Mouse (Mus musculus): ENCODE results near the gene Crkl. TPM values are rescaled to one million over a fixed set of nuclear protein-coding genes. Genes with fewer than 3 reads are reported as not detected.

Gene Crkl
- polyA plus RNA-seq, 1 experiment from 2014 or later: 29.1 TPM

DNA sequence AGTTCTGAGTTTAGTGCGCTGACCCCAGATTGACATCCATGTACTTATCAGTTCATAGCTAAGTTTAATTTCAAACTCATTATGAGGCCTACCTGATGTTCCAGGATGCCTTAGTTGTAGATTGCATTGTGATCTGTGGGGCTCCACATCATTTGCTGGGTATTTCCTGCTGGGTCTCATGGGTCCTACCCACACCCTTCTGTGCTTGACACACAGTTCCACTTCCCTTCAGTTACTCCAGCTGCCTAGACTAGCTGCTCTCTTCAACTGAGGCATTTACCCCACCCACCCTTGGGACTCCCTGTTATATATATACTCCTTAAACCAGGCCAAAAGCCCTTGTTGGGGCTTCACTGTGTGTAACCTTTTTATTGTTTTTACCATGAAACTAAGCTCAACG, 42.7 kb upstream of the Crkl start:
- Histone ChIP-seq H3K36me3 (ENCODE audit: control insufficient read depth, insufficient read depth, low read length) (no peaks in the 10 kb centered on the region), H3K4me2 (replicated peaks; ENCODE audit: low read depth) (no peak overlapping the region), H3K27me3 (ENCODE audit: control insufficient read depth, insufficient read depth, low read length) (no peaks in the 10 kb centered on the region), H3K27ac (replicated peaks) (no peak overlapping the region), H3K9me3 (ENCODE audit: control insufficient read depth, low read length) (no peaks in the 10 kb centered on the region), H3K9ac (ENCODE audit: low read length) (no peak overlapping the region), H3K4me1 (replicated peaks; ENCODE audit: control insufficient read depth, insufficient read depth) (no peaks in the 10 kb centered on the region; the same call in 1 of the 2 replicates), H3K4me3 (ENCODE audit: low read depth, low read length) (no peak overlapping the region)
- WGBS: 94% methylated on average over 2 of the region's 2 CpGs
- TF ChIP-seq CTCF (IDR thresholded peaks at IDR 0.05; ENCODE audit: low read depth) (no peak), EP300 (optimal IDR thresholded peaks at IDR 0.05) (no peak)
- DNase-seq (ENCODE audit: low spot score) (no peak), ATAC-seq (ENCODE audit: low FRiP score, low TSS enrichment) (no peak)

DNA sequence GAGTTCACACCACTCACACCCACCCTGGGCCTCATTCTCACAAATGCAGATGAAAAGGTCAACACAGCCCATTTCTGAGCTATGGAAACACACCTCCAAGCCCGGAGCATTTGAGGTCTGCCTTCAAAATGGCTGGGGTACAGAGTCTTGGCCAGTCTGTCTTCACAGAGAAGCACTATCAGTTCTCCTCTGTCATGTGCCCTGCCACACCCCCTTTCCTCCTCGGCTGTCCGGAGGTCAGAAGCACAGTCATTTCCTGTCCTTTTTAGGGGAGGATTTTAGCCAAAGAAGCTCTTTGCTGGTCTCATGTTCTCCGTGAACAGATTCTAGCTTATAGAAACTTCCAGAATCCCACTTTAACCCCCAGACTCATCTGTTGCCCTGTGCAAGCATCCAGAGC, 41.6 kb upstream of the Crkl start:
- Histone ChIP-seq H3K27me3 (ENCODE audit: control insufficient read depth, insufficient read depth, low read length) (no peaks in the 10 kb centered on the region), H3K4me3 (ENCODE audit: low read depth, low read length) (no peak overlapping the region), H3K27ac (replicated peaks) (peak overlapping the region; percentile 30), H3K36me3 (ENCODE audit: control insufficient read depth, insufficient read depth, low read length) (no peaks in the 10 kb centered on the region), H3K4me2 (replicated peaks; ENCODE audit: low read depth) (no peak overlapping the region), H3K4me1 (replicated peaks; ENCODE audit: control insufficient read depth, insufficient read depth) (no peaks in the 10 kb centered on the region; the same call in 1 of the 2 replicates), H3K9ac (ENCODE audit: low read length) (no peak overlapping the region), H3K9me3 (ENCODE audit: control insufficient read depth, low read length) (no peaks in the 10 kb centered on the region)
- 37% methylated on average over 4 of the region's 4 CpGs for WGBS
- ATAC-seq (ENCODE audit: low FRiP score, low TSS enrichment) (no peak), DNase-seq (ENCODE audit: low spot score) (peak; percentile 40)
- TF ChIP-seq CTCF (IDR thresholded peaks at IDR 0.05; ENCODE audit: low read depth) (no peak), EP300 (optimal IDR thresholded peaks at IDR 0.05) (no peak)

- Histone ChIP-seq H3K4me1 (replicated peaks; ENCODE audit: control insufficient read depth, insufficient read depth) (no peaks in the 10 kb centered on the region), H3K27ac (replicated peaks) (no peak overlapping the region), H3K4me3 (ENCODE audit: low read depth, low read length) (no peak overlapping the region), H3K9me3 (ENCODE audit: control insufficient read depth, low read length) (no peaks in the 10 kb centered on the region), H3K9ac (ENCODE audit: low read length) (no peak overlapping the region), H3K4me2 (replicated peaks; ENCODE audit: low read depth) (no peak overlapping the region), H3K27me3 (ENCODE audit: control insufficient read depth, insufficient read depth, low read length) (no peaks in the 10 kb centered on the region), H3K36me3 (ENCODE audit: control insufficient read depth, insufficient read depth, low read length) (peaks cover 10% of the 10 kb centered on the region; the same call in 1 of the 2 replicates)
- 66% methylated on average over 3 of the region's 3 CpGs for WGBS
- TF ChIP-seq EP300 (optimal IDR thresholded peaks at IDR 0.05) (no peak), CTCF (IDR thresholded peaks at IDR 0.05; ENCODE audit: low read depth) (no peak)
- ATAC-seq (ENCODE audit: low FRiP score, low TSS enrichment) (no peak), DNase-seq (ENCODE audit: low spot score) (no peak)
These were observed 28.8 kb upstream of the Crkl start for GRCm38 (mm10) chr16:17423021-17423420.

- TF ChIP-seq CTCF (IDR thresholded peaks at IDR 0.05; ENCODE audit: low read depth) (peak; percentile 73), EP300 (optimal IDR thresholded peaks at IDR 0.05) (no peak)
- H3K36me3 ChIP-seq (ENCODE audit: control insufficient read depth, insufficient read depth, low read length): peaks cover 5% of the 10 kb centered on the region
- DNase-seq (ENCODE audit: low spot score): no peak
- H3K4me2 ChIP-seq (replicated peaks; ENCODE audit: low read depth): no peak overlapping the region
- WGBS: 53% methylated on average over 2 of the region's 2 CpGs
- no peak overlapping the region for H3K27ac ChIP-seq (replicated peaks)
- no peak for ATAC-seq (ENCODE audit: low FRiP score, low TSS enrichment)
- H3K27me3 ChIP-seq (ENCODE audit: control insufficient read depth, insufficient read depth, low read length): no peaks in the 10 kb centered on the region
- H3K4me3 ChIP-seq (ENCODE audit: low read depth, low read length): no peak overlapping the region
- no peaks in the 10 kb centered on the region for H3K4me1 ChIP-seq (replicated peaks; ENCODE audit: control insufficient read depth, insufficient read depth)
- no peak overlapping the region for H3K9ac ChIP-seq (ENCODE audit: low read length)
- H3K9me3 ChIP-seq (ENCODE audit: control insufficient read depth, low read length): no peaks in the 10 kb centered on the region
These were observed 19.2 kb upstream of the Crkl start for GRCm38 (mm10) chr16:17432576-17432975.

DNA sequence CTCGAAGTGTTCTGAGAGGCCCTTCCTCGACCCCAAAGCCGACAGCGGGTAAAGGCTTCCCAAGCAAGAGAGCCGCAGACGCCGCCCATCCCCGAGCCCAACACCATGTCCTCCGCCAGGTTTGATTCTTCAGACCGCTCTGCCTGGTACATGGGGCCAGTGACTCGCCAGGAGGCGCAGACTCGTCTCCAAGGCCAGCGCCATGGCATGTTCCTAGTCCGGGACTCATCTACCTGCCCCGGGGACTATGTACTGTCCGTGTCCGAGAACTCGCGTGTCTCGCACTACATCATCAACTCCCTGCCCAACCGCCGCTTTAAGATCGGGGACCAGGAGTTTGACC, 557 bp downstream of the Crkl start:
- 0% methylated on average over 24 of the region's 24 CpGs for WGBS

DNA sequence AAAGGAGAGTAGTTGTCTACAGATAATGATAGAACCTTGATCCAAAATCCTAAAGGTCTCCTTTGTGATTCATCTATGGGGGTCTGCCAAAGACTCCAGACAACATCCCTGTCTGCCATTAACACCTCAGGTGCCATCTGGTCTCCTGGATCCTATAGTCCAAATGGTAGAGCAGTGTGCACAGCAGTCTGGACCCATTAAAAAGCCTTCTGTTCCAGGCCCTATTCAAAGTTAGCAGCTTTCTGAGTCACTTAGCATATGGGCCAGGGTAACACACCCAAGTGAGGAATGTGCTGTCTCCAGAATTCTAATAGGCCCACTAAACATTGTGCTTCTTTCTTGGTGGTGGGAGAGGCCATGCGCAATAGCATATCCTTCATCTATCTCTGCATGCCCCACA, 5.1 kb downstream of the Crkl start:
- H3K4me1 ChIP-seq (replicated peaks; ENCODE audit: control insufficient read depth, insufficient read depth): 0 out of 2 replicates have a peak, but pooled peaks cover 2% of the 10 kb centered on the region
- no peak overlapping the region for H3K4me2 ChIP-seq (replicated peaks; ENCODE audit: low read depth)
- H3K9me3 ChIP-seq (ENCODE audit: control insufficient read depth, low read length): no peaks in the 10 kb centered on the region
- no peak for DNase-seq (ENCODE audit: low spot score)
- H3K27ac ChIP-seq (replicated peaks): no peak overlapping the region
- H3K4me3 ChIP-seq (ENCODE audit: low read depth, low read length): no peak overlapping the region
- TF ChIP-seq CTCF (IDR thresholded peaks at IDR 0.05; ENCODE audit: low read depth) (no peak), EP300 (optimal IDR thresholded peaks at IDR 0.05) (no peak)
- 100% methylated on average over 1 of the region's 1 CpGs for WGBS
- no peak overlapping the region for H3K9ac ChIP-seq (ENCODE audit: low read length)
- H3K36me3 ChIP-seq (ENCODE audit: control insufficient read depth, insufficient read depth, low read length): no peaks in the 10 kb centered on the region
- H3K27me3 ChIP-seq (ENCODE audit: control insufficient read depth, insufficient read depth, low read length): no peaks in the 10 kb centered on the region
- no peak for ATAC-seq (ENCODE audit: low FRiP score, low TSS enrichment)

More for the DNA sequence above, 557 bp downstream of the Crkl start:
- peak overlapping the region; percentile 68 for H3K4me2 ChIP-seq (replicated peaks; ENCODE audit: low read depth)
- H3K27me3 ChIP-seq (ENCODE audit: control insufficient read depth, insufficient read depth, low read length): no peaks in the 10 kb centered on the region
- ATAC-seq (ENCODE audit: low FRiP score, low TSS enrichment) (no peak; the same call in none of the 2 replicates), DNase-seq (ENCODE audit: low spot score) (peak; percentile 58)
- no peaks in the 10 kb centered on the region for H3K36me3 ChIP-seq (ENCODE audit: control insufficient read depth, insufficient read depth, low read length)
- no peak for TF ChIP-seq EP300 (optimal IDR thresholded peaks at IDR 0.05)
- no peak; the same call in 1 of the 2 replicates for TF ChIP-seq CTCF (IDR thresholded peaks at IDR 0.05; ENCODE audit: low read depth)
- H3K9ac ChIP-seq (ENCODE audit: low read length): peak overlapping the region; percentile 90
- H3K4me3 ChIP-seq (ENCODE audit: low read depth, low read length): peak overlapping the region; percentile 97
- H3K9me3 ChIP-seq (ENCODE audit: control insufficient read depth, low read length): no peaks in the 10 kb centered on the region
- H3K4me1 ChIP-seq (replicated peaks; ENCODE audit: control insufficient read depth, insufficient read depth): 0 out of 2 replicates have a peak, but pooled peaks cover 2% of the 10 kb centered on the region
- peak overlapping the region; percentile 96 for H3K27ac ChIP-seq (replicated peaks)

Data from stomach, postnatal 0 days (tissue).